ENCODE assay signal across 12 mouse cellular contexts in the genomic region with DNA sequence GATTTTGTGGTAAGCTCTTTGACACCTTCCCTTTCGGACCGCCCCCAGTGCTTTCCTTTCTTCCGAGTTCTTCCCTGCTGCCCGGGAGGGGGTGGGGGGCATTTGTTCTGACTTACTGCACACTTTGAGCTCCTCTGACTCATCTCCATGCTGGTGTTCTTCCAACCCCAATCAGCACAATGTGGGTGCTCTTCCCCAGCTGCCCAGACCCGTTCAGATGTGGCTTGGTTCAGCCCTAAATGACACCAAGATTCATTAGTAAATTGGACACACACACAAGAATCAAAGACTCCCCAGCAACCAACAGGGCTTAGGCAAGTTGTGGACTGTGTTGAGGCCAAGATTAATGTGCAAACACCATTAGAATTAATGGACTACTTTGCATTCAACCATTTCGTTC. TPM values are rescaled to one million over a fixed set of nuclear protein-coding genes. Genes with fewer than 3 reads are reported as not detected.
A peak's percentile ranks its signal among the peaks of the same experiment; 100 is the strongest.
DNase-seq lines count a peak whose midpoint lies in the region; ATAC-seq lines count a peak whose summit lies in the region.
"Had no signal": no experiment of that assay in that cellular context is flagged by ENCODE, and none has a peak within 500 bp of the region (broad histone marks: within the 10 kb centered on the region; RNA-seq: fewer than 3 reads in every experiment).

No protein-coding gene starts in this region.

- H3K27ac ChIP-seq in hindbrain, embryonic 13.5 days: no peak overlapping the region
- no peak overlapping the region for H3K27ac ChIP-seq in midbrain, embryonic 15.5 days
- H3K27ac ChIP-seq: heart, adult 2 months had no signal

- peak; percentile 74 for ATAC-seq in hindbrain, embryonic 13.5 days (ENCODE audit: low FRiP score)
- ATAC-seq in midbrain, embryonic 15.5 days (replicated peaks): peak; percentile 45

- H3K4me2 ChIP-seq in hindbrain, embryonic 13.5 days: no peak overlapping the region
- no peak overlapping the region for H3K4me2 ChIP-seq in midbrain, embryonic 15.5 days

- H3K4me1 ChIP-seq in hindbrain, embryonic 13.5 days (replicated peaks): peaks cover 26% of the 10 kb centered on the region
- H3K4me1 ChIP-seq in midbrain, embryonic 15.5 days: peaks cover 14% of the 10 kb centered on the region

- 15% methylated on average over 6 of the region's 6 CpGs for WGBS in hindbrain, embryonic 13.5 days
- WGBS in midbrain, embryonic 15.5 days: 11% methylated on average over 6 of the region's 6 CpGs

- no peak overlapping the region for H3K9ac ChIP-seq in hindbrain, embryonic 13.5 days
- no peak overlapping the region for H3K9ac ChIP-seq in midbrain, embryonic 15.5 days

- H3K36me3 ChIP-seq in hindbrain, embryonic 13.5 days: no peaks in the 10 kb centered on the region
- no peaks in the 10 kb centered on the region for H3K36me3 ChIP-seq in midbrain, embryonic 15.5 days (replicated peaks)

- no peaks in the 10 kb centered on the region for H3K9me3 ChIP-seq in hindbrain, embryonic 13.5 days
- no peaks in the 10 kb centered on the region for H3K9me3 ChIP-seq in midbrain, embryonic 15.5 days

- peak; percentile 32 for DNase-seq in cerebellum, adult 11-12 months
- DNase-seq in cerebellum, adult 11 months: no peak
- peak; percentile 65 for DNase-seq in 3T3-L1 (ENCODE audit: low read depth, low spot score)
- no peak for DNase-seq in embryo, embryonic 11 days
- no peak for DNase-seq in urinary bladder, postnatal 25 days (ENCODE audit: low spot score)
- no peak for DNase-seq in ovary, postnatal 14 days (ENCODE audit: low spot score)
- DNase-seq: heart, adult 2 months; kidney, postnatal 14 days; lung, adult 2 months; thymus, postnatal 36 days had no signal

- no peaks in the 10 kb centered on the region for H3K27me3 ChIP-seq in hindbrain, embryonic 13.5 days
- H3K27me3 ChIP-seq in midbrain, embryonic 15.5 days (replicated peaks): no peaks in the 10 kb centered on the region

- H3K4me3 ChIP-seq in hindbrain, embryonic 13.5 days: no peak overlapping the region
- H3K4me3 ChIP-seq in midbrain, embryonic 15.5 days: no peak overlapping the region
- H3K4me3 ChIP-seq: heart, adult 2 months had no signal

RNA-seq across cellular contexts. Expression of gene Ncoa1, which starts 30.5 kb away (rescaled TPM):
- 10.3 and 11.5 TPM in 2 replicates for polyA plus RNA-seq in hindbrain, embryonic 13.5 days (2015; fragmentation: Nextera tagmentation; extraction: Ambion mirVana)
- polyA plus RNA-seq in midbrain, embryonic 15.5 days (2015; fragmentation: Nextera tagmentation; extraction: Ambion mirVana): 12.5 and 14.2 TPM in 2 replicates

Comparison
In these comparisons a context has a peak if more than half of its experiments do, and no peak if none do; other contexts are left out.
1. DNase-seq: peak in cerebellum, adult 11-12 months (single experiment) and 3T3-L1 (single experiment); none in cerebellum, adult 11 months (single experiment), embryo, embryonic 11 days (single experiment), urinary bladder, postnatal 25 days (single experiment) and ovary, postnatal 14 days (single experiment).